Mouse (Mus musculus): Measurements from ENCODE around the gene Mogs. TPM values are rescaled to one million over a fixed set of nuclear protein-coding genes. Genes with fewer than 3 reads are reported as not detected.

Gene Mogs
- polyA plus RNA-seq, 1 experiment = 25.4 TPM

DNA sequence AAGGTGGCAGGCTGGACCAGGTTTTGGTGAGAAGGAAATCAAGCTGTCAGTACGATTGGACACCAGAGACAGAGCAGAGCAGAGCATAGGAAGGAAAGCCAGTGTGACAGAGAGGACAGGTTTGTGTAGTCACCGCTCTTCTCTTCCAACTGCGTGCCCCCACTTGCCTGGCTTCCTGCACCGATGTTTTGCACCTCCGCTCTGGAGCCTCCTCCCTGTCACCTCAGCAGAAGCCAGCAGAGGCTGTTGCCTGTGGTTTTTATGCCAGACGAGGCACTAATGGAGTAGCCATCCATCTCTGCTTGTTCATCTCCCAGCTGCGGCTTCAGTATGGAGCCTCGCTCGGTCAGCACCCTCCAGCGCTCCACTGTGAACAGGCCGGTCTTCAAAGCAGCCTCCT lies 27.6 kb downstream of the Mogs start:
- Histone ChIP-seq H3K9ac (ENCODE audit: low read depth, poor library complexity, severe bottlenecking) (0 out of 2 replicates have a peak overlapping the region, but pooled peaks have one; percentile 70), H3K4me3 (ENCODE audit: low read depth, low read length) (peak overlapping the region; percentile 4; the same call in 1 of the 2 replicates), H3K27ac (ENCODE audit: insufficient read depth, low read length) (no peak overlapping the region), H3K4me1 (ENCODE audit: control insufficient read depth, insufficient read depth, low read length) (peaks cover 3% of the 10 kb centered on the region), H3K36me3 (ENCODE audit: control insufficient read depth, insufficient read depth, low read length, poor library complexity, severe bottlenecking) (no peaks in the 10 kb centered on the region), H3K9me3 (replicated peaks; ENCODE audit: control insufficient read depth, insufficient read depth, low read length, poor library complexity, severe bottlenecking) (no peaks in the 10 kb centered on the region), H3K27me3 (ENCODE audit: control insufficient read depth, insufficient read depth, low read length, poor library complexity, severe bottlenecking) (no peaks in the 10 kb centered on the region)
- TF ChIP-seq POLR2A (IDR thresholded peaks at IDR 0.05; ENCODE audit: insufficient read depth, low read length) (no peak), EP300 (IDR thresholded peaks at IDR 0.05; ENCODE audit: insufficient read depth, low read depth, low read length) (no peak), CTCF (IDR thresholded peaks at IDR 0.05; ENCODE audit: low read depth, low read length) (no peak)

DNA sequence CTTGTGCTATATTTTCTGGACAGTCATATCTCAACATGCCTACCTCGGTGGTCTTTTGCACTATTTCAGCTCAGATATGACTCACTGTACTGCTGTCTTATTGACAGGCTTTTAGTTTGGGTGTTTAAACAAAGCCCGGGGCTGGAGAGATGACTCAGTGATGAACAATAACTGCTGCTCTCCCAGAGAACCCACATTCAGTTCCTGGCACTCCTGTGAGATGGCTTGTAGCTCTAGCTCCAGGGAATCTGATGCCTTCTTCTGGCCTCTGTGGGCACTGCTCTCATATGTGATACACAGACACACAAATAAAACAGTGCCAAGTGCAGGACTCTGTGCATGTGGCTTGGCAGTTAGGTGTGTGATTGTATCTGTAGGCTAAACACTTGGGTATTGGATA lies 29.9 kb downstream of the Mogs start:
- Histone ChIP-seq H3K9me3 (replicated peaks; ENCODE audit: control insufficient read depth, insufficient read depth, low read length, poor library complexity, severe bottlenecking) (no peaks in the 10 kb centered on the region), H3K4me1 (ENCODE audit: control insufficient read depth, insufficient read depth, low read length) (peaks cover 2% of the 10 kb centered on the region), H3K27ac (ENCODE audit: insufficient read depth, low read length) (no peak overlapping the region), H3K9ac (ENCODE audit: low read depth, poor library complexity, severe bottlenecking) (no peak overlapping the region), H3K27me3 (ENCODE audit: control insufficient read depth, insufficient read depth, low read length, poor library complexity, severe bottlenecking) (no peaks in the 10 kb centered on the region), H3K36me3 (ENCODE audit: control insufficient read depth, insufficient read depth, low read length, poor library complexity, severe bottlenecking) (no peaks in the 10 kb centered on the region), H3K4me3 (ENCODE audit: low read depth, low read length) (no peak overlapping the region)
- no peak for TF ChIP-seq EP300 (IDR thresholded peaks at IDR 0.05; ENCODE audit: insufficient read depth, low read depth, low read length)
- TF ChIP-seq CTCF (IDR thresholded peaks at IDR 0.05; ENCODE audit: low read depth, low read length) = no peak
- TF ChIP-seq POLR2A (IDR thresholded peaks at IDR 0.05; ENCODE audit: insufficient read depth, low read length) = no peak

DNA sequence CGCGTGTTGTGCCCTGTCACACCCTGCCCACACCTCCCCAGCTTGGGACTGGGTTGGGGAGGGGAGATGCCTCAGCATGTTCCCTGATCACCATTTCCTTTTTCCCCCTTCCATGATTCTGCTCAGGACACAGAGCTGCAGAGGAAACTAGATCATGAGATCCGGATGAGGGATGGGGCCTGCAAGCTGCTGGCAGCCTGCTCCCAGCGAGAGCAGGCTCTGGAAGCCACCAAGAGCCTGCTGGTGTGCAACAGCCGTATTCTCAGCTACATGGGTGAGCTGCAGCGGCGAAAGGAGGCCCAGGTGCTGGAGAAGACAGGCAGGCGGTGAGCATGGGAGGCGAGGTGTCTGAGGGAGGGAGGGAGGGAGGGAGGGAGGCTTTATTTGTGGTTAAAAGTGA lies 30.5 kb downstream of the Mogs start:
- Histone ChIP-seq H3K27ac (ENCODE audit: insufficient read depth, low read length) (no peak overlapping the region), H3K4me1 (ENCODE audit: control insufficient read depth, insufficient read depth, low read length) (peaks cover 2% of the 10 kb centered on the region), H3K27me3 (ENCODE audit: control insufficient read depth, insufficient read depth, low read length, poor library complexity, severe bottlenecking) (no peaks in the 10 kb centered on the region), H3K9me3 (replicated peaks; ENCODE audit: control insufficient read depth, insufficient read depth, low read length, poor library complexity, severe bottlenecking) (no peaks in the 10 kb centered on the region), H3K9ac (ENCODE audit: low read depth, poor library complexity, severe bottlenecking) (peak overlapping the region; percentile 16; the same call in 1 of the 2 replicates), H3K36me3 (ENCODE audit: control insufficient read depth, insufficient read depth, low read length, poor library complexity, severe bottlenecking) (no peaks in the 10 kb centered on the region), H3K4me3 (ENCODE audit: low read depth, low read length) (no peak overlapping the region)
- TF ChIP-seq EP300 (IDR thresholded peaks at IDR 0.05; ENCODE audit: insufficient read depth, low read depth, low read length) (no peak), POLR2A (IDR thresholded peaks at IDR 0.05; ENCODE audit: insufficient read depth, low read length) (no peak), CTCF (IDR thresholded peaks at IDR 0.05; ENCODE audit: low read depth, low read length) (no peak)

- H3K27me3 ChIP-seq (ENCODE audit: control insufficient read depth, insufficient read depth, low read length, poor library complexity, severe bottlenecking) = no peaks in the 10 kb centered on the region
Observed at GRCm38 (mm10) chr6:83147280-83147679, 32.0 kb downstream of the Mogs start.

DNA sequence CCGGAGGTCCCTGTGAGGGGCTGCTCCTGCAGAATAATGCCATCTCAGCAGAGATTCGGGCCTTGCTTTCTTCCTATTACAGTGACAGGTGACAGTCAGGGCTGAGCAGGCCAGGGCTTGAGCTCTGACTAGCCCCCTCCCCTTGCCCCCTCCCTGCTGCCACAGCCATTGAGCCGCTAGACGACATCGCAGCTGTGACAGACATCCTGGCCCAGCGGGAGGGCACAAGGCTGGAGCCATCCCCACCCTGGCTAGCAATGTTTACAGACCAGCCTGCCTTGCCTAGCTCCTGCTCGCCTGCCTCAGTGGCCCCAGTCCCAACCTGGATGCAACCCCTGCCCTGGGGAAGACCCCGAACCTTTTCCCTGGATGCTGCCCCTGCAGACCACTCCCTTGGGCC lies 36.4 kb downstream of the Mogs start:
- Histone ChIP-seq H3K9ac (ENCODE audit: low read depth, poor library complexity, severe bottlenecking) (no peak overlapping the region), H3K27me3 (ENCODE audit: control insufficient read depth, insufficient read depth, low read length, poor library complexity, severe bottlenecking) (no peaks in the 10 kb centered on the region), H3K4me3 (ENCODE audit: low read depth, low read length) (no peak overlapping the region), H3K9me3 (replicated peaks; ENCODE audit: control insufficient read depth, insufficient read depth, low read length, poor library complexity, severe bottlenecking) (no peaks in the 10 kb centered on the region), H3K36me3 (ENCODE audit: control insufficient read depth, insufficient read depth, low read length, poor library complexity, severe bottlenecking) (no peaks in the 10 kb centered on the region), H3K27ac (ENCODE audit: insufficient read depth, low read length) (no peak overlapping the region), H3K4me1 (ENCODE audit: control insufficient read depth, insufficient read depth, low read length) (no peaks in the 10 kb centered on the region)
- no peak for TF ChIP-seq POLR2A (IDR thresholded peaks at IDR 0.05; ENCODE audit: insufficient read depth, low read length)

More at GRCm38 (mm10) chr6:83147280-83147679, 32.0 kb downstream of the Mogs start:
- H3K4me3 ChIP-seq (ENCODE audit: low read depth, low read length) = no peak overlapping the region
- no peak for TF ChIP-seq CTCF (IDR thresholded peaks at IDR 0.05; ENCODE audit: low read depth, low read length)
- no peak for TF ChIP-seq EP300 (IDR thresholded peaks at IDR 0.05; ENCODE audit: insufficient read depth, low read depth, low read length)
- TF ChIP-seq POLR2A (IDR thresholded peaks at IDR 0.05; ENCODE audit: insufficient read depth, low read length) = no peak
- no peak overlapping the region for H3K9ac ChIP-seq (ENCODE audit: low read depth, poor library complexity, severe bottlenecking)
- H3K36me3 ChIP-seq (ENCODE audit: control insufficient read depth, insufficient read depth, low read length, poor library complexity, severe bottlenecking) = no peaks in the 10 kb centered on the region
- no peaks in the 10 kb centered on the region for H3K4me1 ChIP-seq (ENCODE audit: control insufficient read depth, insufficient read depth, low read length)
- no peak overlapping the region for H3K27ac ChIP-seq (ENCODE audit: insufficient read depth, low read length)
- H3K9me3 ChIP-seq (replicated peaks; ENCODE audit: control insufficient read depth, insufficient read depth, low read length, poor library complexity, severe bottlenecking) = no peaks in the 10 kb centered on the region

GRCm38 (mm10) chr6:83153038-83153437 lies 37.7 kb downstream of the Mogs start:
- Histone ChIP-seq H3K4me3 (ENCODE audit: low read depth, low read length) (no peak overlapping the region), H3K9me3 (replicated peaks; ENCODE audit: control insufficient read depth, insufficient read depth, low read length, poor library complexity, severe bottlenecking) (no peaks in the 10 kb centered on the region), H3K27ac (ENCODE audit: insufficient read depth, low read length) (no peak overlapping the region), H3K36me3 (ENCODE audit: control insufficient read depth, insufficient read depth, low read length, poor library complexity, severe bottlenecking) (no peaks in the 10 kb centered on the region), H3K4me1 (ENCODE audit: control insufficient read depth, insufficient read depth, low read length) (no peaks in the 10 kb centered on the region), H3K27me3 (ENCODE audit: control insufficient read depth, insufficient read depth, low read length, poor library complexity, severe bottlenecking) (no peaks in the 10 kb centered on the region), H3K9ac (ENCODE audit: low read depth, poor library complexity, severe bottlenecking) (no peak overlapping the region)
- TF ChIP-seq POLR2A (IDR thresholded peaks at IDR 0.05; ENCODE audit: insufficient read depth, low read length) (no peak), EP300 (IDR thresholded peaks at IDR 0.05; ENCODE audit: insufficient read depth, low read depth, low read length) (no peak), CTCF (IDR thresholded peaks at IDR 0.05; ENCODE audit: low read depth, low read length) (no peak)

All from ES-Bruce4 (cell line).